Mouse (Mus musculus) myocyte (in vitro differentiated cells): ENCODE data around the gene Aqp3.

Experiments
- CEBPB ChIP-seq: IDR thresholded peaks from 2 replicates; pipeline ENCODE4 v1.6.1; 2011; ENCODE audit warnings: mild to moderate bottlenecking, moderate library complexity; ENCODE audit not compliant: poor library complexity, insufficient read depth, severe bottlenecking
- E2F4 ChIP-seq: IDR thresholded peaks from one replicate; pipeline ENCODE4 v1.6.1; 2011; ENCODE audit warnings: mild to moderate bottlenecking, control low read depth, moderate library complexity; ENCODE audit not compliant: insufficient read depth
- POLR2A ChIP-seq: IDR thresholded peaks from one replicate; pipeline ENCODE4 v1.6.1; 2011; ENCODE audit warnings: low read depth, mild to moderate bottlenecking, control low read depth, moderate library complexity; ENCODE audit not compliant: insufficient read length
- TCF12 ChIP-seq: IDR thresholded peaks from one replicate; pipeline ENCODE4 v1.6.1; 2011; ENCODE audit warnings: mild to moderate bottlenecking, control low read depth; ENCODE audit not compliant: poor library complexity, insufficient read depth, severe bottlenecking
- USF1 ChIP-seq: IDR thresholded peaks from one replicate; pipeline ENCODE4 v1.6.1; 2011; ENCODE audit warnings: low read depth, mild to moderate bottlenecking, control low read depth, moderate library complexity

- TF ChIP-seq E2F4 (no peak), POLR2A (no peak), USF1 (no peak), CEBPB (no peak), TCF12 (no peak)
Observed at GRCm38 (mm10) chr4:41136811-41137210, 38.8 kb upstream of the Aqp3 start.
